Mouse (Mus musculus): ENCODE measurements around the gene Tbl2. TPM values are rescaled to one million over a fixed set of nuclear protein-coding genes. Genes with fewer than 3 reads are reported as not detected.
A peak's percentile ranks its signal among the peaks of the same experiment; 100 is the strongest.

The Tbl2 gene
- total RNA-seq, 2 experiments from 2014 or later: 30.4 to 31.5 TPM

DNA sequence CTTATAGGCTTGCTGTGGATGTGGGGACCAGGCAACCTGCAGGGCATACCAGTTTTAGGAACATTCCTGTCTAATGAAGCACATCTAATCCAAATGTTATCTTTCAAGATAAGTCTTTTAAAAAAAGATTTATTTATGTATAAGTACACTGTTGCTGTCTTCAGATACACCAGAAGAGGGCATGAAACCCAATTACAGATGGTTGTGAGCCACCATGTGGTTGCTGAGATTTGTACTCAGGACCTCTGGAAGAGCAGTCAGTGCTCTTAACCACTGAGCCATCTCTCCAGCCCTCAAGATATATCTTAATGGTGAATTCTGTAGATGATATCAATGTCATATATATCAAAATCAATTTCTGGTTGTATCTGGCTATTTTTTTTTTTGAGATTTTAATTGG lies 3.5 kb upstream of the Tbl2 start:
- no peak for DNase-seq (ENCODE audit: low spot score in 2 of 2)

DNA sequence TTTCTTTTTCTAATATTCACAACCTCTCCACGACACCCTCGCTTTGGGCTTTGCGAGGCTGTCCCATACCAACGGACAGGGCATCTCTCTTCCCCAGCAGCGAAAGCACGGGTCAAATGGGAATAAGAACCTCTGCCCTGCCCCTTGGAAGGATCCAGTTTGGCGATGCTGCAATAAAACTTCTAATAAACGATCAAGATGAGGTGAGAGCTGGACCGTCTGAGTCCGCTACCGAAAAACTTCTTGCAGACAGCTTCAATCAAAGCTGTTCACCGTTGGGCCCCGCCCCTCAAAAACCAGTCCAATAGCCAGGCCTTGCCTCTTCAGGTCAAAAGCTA lies 773 bp upstream of the Tbl2 start:
- DNase-seq (ENCODE audit: low spot score in 2 of 2): no peak

DNA sequence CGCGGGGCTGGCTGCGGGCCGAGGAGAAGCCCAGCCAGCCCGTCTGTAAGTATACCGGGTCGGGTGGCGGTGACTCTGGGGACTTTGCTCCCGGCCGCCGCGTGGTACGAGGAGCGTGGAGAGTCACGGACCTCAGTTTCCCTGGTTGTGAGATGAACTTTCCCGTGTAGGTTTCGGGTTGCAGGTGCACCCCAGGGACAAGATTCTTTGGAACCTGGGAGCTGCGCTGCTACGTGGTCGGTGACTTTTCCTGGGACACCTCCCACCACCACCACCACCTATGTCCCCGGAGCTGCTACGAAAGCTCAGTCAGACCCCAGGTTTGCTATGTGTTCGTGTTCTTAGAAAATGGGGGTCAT lies 342 bp downstream of the Tbl2 start:
- no peak for DNase-seq (ENCODE audit: low spot score in 2 of 2)

DNA sequence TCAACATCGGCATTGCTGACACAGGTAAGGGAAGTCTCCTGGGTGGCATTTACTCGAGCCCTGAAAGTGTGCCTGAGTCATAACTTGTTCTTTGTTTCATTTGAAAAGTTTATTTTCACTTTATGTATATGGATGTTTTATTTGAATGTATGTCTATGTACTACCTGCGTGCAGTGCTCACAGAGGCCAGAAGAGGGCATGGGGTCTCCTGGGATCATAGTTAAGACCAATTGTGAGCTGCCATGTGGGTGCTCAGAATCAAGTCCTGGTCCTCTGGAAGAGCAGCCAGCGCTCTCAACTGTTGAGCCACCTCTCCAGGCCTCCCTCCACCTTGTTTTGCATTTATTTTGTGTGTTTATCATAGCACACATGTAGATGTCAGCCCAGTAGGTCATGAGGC lies 7.0 kb downstream of the Tbl2 start:
- DNase-seq (ENCODE audit: low spot score in 2 of 2): no peak

DNA sequence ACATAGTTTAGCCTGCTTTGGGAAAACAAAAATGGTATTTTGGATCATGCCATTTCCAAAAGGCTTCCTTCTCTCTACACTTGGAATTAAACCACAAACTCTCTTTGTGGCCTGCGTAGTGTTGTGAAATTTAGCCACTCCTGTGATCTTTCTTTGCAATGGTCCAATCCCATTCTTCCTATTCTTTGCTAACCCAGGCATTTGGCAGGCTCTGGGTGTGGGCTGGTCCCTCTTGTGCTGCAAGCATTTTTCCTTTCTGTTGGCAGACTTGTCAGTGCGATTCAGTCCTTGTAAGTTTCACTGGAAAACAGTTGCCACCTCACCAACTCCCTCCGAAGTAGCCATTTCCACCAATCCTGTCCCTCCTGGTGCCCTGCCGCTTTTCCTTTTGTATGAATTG lies 11.8 kb downstream of the Tbl2 start:
- DNase-seq (ENCODE audit: low spot score in 2 of 2): peak in 1 of 2 experiments; percentile 50

DNA sequence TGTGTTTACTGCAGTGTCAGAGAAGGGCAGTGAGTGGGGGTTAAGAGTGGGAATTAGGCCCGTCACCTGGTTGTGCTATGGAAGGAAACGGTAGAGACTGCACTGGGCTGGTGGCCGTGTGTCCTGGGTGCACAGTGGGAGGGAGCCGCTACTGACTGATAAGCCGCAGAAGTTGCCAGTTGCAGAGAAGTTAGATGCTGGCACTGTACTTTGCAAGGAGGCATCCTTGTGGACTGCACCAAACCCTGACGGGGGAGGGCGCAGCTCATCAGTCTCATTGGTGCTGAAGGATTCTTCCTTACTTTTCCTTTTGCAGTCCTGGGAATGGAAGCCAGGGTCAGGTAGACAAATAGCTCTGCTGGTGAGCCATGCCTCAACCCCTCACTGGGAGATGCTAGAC lies 12.2 kb downstream of the Tbl2 start:
- no peak for DNase-seq (ENCODE audit: low spot score in 2 of 2)

DNA sequence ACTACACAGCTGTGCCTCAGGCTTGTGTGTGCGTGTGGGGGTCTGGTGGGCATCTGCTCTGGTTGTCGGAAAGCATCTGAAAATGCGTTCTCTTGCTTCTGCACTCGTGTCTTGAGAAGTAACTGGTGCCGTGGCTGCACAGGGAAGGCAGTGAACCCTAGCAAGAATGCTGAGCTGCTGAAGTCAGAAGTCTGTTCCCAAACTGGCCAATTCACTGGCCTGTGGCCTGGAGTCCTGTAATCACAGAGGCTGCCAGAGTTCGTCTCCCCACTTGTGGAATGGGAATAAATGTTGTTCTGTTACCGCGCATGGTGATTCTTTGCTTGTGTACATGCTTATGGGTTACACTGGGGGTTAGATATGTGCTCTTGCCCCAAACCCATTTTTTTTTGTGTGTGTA lies 12.9 kb downstream of the Tbl2 start:
- no peak for DNase-seq (ENCODE audit: low spot score in 2 of 2)

DNA sequence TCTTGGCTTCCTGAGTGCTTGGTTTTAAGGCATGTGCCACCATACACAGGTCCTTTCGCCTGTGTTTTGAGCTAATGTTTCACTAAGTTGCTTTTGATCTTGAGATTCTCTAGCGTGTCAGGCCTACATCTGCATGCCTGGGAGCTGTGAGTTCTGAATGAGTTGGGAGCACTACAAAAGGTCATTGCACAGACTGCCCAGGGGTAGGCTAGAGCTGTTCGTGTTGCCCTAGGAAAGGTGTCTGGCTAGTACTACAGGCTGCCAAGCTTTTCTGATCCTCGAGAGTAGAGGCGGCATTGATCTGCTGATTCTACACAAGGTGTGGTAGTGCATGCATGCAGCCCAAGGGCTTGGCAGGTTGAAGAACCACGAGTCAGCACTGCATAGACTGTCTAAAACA lies 13.4 kb downstream of the Tbl2 start:
- DNase-seq (ENCODE audit: low spot score in 2 of 2): no peak

DNA sequence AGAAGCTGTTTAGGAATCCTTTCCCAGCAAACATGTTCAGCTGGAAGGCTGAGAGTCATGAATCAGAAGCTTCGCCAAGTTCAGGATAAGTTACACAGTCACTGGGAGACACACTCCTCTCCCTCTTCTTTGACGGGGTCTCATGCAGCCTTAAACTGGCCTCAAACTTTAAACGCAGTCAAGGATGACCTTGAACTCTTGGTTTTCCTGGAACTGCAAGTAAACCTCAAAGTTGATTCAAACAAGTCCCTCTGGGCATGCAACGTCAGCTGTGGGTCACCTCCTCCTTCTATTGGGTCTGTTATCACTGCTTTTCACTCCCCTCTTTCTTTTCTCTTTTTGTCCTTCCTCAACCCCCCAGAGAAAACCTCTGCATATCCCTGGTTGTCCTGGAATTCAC lies 17.5 kb downstream of the Tbl2 start:
- no peak for DNase-seq (ENCODE audit: low spot score in 2 of 2)

DNA sequence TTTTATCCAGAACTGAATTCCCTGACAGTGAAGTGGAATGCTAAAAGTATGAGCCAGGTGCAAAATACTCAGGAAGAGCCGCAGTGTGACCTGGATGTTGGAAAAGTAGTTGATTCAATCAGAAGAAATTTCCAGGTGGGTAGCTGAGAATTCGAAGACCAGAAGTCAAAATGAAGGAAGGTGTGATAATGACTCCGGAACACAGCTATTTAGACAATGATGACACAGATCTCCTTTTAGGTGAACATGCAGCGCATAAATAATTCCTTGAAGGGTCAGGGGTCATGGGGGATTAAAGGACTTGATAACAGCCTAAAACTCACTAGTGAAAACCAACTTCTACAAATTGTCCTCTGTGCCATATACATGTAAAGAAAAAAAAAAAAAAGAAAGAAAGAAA lies 18.0 kb downstream of the Tbl2 start:
- DNase-seq (ENCODE audit: low spot score in 2 of 2): no peak

DNA sequence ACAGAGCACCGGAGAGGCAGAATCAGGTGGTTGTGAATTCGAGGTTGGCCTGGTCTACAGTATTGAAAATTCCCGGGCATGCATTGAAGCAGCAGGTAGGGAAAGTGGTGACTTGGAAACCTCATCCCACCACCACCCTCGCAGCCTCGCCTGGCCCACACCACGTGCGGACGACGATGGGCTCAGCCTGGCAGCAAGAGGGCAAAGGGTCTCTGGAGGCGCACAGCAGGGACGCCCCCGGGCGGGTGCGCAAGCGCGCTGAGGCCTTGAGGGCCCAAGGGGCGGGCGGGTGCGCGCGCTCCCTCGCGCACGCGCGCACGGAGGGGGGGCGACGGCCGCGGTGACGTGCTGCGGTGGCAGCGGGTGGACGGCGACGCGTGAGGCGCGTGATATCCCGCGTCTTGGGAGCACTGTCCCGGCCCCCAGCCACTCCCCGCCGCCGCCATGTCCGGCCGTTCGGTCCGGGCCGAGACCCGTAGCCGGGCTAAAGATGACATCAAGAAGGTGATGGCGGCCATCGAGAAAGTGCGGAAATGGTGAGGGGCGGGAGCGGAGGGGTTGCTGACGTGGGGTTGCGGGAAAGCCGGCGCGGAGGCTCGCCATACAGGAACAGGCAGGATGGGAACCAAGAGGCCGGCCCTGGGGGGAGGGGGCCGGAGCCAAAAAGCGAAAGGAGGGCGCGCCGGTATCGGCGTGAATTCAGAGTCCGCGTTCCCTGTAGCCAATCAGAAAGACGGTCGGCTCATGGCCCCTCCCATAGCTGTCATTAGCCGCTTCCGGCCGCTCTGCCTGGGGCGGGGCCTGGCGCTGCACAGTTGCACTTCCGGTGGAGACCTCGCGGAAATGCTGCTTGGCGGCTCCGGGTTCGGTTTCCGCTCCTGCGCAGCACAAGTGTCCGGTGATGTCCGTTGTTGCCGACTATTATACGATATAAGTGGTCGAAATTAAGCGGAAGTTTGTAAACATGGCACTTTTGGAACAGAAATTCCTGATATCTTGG lies 18.9 kb downstream of the Tbl2 start, which contains the start of gene Bcl7b:
Bcl7b (plus strand) TSS at position 221 of the 1,000 bp plus-strand sequence.
- DNase-seq (ENCODE audit: low spot score in 2 of 2): peak; percentile 97 to 98

DNA sequence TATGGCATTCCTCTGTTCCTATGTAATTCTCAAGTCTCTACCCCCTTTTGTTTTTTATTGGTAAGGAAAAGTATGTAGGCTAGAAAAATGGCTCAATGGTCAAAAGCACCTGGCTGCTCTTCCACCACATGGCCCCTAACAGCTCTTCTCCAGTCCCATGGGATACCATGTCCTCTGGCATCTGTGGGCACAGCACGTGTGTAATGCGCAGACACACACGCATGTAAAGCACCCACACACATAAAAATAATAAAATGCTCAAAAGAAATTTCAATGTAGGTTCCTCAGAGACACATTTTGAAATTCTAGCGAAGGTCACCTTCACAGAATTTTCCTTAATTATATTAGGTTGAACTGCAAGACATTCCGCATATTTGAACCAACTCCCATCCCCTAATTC lies 20.0 kb downstream of the Tbl2 start:
- DNase-seq (ENCODE audit: low spot score in 2 of 2): no peak

DNA sequence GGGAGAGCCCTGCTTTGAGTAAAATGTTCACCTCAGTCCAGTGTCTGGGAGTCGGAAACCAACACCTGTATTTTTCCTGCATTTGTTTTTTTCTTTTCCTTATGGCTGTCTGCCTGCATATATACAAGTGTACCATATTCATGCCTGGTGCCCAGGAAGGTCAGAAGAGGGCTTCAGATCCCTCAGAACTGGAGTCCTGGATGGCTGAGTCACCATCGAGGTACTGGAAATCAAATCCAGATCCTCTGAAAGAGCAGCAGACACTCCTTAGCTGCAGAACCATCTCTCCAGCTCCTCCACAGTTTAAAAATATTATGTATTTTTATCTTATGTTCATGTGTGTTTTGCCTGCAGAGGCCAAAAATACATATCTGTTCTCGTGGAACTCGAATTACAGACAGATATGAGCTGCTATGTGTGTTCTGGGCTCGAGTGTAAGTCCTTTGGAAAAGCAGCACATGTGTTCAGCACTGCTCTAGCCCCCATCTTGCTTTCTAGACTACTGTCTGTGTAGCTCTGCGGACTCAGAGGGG lies 22.3 kb downstream of the Tbl2 start:
- DNase-seq (ENCODE audit: low spot score in 2 of 2): no peak

DNA sequence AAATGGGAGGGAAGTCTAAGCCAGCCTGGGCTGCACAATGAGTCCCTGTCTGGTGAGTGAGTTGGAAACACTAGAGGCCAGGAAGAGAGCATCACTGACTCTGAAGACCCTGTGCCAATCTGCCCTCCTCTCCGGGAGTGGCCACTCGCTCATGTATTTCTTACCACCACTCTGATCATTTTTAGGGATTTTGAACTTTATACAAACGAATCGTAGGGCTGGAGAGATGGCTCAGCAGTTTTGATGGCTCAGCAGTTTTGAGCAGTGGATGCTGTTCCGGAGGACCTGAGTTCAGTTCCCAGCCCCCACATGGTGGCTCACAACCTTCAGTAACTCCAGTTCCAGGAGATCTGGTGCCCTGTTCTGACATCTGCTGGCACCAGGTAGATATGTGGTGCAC lies 23.5 kb downstream of the Tbl2 start:
- no peak for DNase-seq (ENCODE audit: low spot score in 2 of 2)

DNA sequence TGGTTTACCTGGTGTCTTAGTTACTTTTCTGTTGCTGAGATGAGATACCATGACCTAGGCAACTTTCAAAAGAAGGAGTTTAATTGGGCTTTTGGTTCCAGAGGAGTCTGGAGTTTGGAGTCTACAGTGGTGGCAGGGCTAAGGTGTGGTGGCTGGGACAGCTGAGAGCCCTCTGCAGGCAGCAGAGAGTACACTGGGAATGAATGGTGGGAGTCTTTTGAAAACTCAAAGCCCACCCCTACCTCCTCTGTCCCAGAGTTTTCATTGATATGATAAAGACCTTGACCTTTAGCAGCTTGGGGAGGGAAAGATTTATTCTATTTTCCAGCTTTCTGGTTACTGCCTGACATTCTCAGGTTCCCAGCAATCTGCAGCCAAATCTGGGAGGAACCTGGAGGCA lies 25.6 kb downstream of the Tbl2 start:
- no peak for DNase-seq (ENCODE audit: low spot score in 2 of 2)

DNA sequence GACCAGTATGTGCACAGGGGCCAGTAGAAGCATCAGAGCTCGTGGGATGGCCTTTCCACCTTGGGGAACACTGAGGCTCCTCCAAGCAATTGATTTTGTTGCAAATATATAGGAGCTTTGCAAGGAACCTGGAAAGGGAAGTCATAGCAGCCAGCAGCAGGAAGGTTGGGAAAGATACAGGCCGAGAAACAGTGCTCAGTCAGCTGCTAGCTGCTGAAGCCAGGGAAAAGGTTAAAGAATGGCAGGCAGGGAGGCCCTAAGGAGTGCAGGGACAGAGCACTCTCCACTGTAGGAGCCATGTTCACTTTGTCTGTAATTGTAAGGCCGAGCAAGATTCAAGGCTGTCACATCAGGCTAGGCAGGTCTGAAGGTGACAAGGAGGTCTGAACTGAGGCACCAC lies 29.1 kb downstream of the Tbl2 start:
- DNase-seq (ENCODE audit: low spot score in 2 of 2): no peak

DNA sequence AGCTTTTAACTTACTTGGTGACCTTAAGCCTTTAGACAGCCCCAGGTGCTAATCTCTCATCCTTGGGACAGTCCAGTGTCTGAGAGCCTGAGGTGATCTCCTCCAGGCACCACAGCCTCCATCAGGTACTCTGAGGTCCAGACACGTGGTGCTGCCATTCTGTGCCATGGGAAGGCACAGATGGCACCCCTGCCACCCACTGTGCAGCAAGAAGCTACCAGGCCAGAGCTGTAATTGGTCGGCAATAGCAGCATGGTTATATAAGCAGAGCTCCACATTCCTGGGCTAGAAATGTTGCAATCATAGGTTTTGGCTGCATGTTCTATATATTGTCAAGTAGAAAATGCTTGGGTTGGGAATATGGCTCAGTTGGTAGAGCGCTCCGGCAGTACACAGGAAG lies 29.5 kb downstream of the Tbl2 start:
- DNase-seq (ENCODE audit: low spot score in 2 of 2): peak; percentile 59 to 87

DNA sequence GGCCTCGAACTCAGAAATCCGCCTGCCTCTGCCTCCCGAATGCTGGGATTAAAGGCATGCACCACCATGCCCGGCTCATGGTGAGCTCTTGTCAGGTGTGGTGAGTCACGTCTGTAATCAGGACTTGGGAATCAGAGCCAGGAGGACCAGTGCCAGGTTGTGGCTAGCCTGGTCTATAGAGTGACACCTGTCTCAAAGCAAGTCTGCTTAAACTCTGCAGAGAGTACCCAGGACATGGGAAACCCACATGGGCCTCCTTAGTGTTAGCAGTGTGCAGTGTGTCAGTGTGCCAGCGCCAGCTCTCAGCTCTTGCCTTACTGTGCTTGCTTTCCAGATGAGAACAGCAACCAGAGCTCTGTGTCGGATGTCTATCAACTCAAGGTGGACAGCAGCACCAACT lies 30.2 kb downstream of the Tbl2 start:
- DNase-seq (ENCODE audit: low spot score in 2 of 2): no peak

DNA sequence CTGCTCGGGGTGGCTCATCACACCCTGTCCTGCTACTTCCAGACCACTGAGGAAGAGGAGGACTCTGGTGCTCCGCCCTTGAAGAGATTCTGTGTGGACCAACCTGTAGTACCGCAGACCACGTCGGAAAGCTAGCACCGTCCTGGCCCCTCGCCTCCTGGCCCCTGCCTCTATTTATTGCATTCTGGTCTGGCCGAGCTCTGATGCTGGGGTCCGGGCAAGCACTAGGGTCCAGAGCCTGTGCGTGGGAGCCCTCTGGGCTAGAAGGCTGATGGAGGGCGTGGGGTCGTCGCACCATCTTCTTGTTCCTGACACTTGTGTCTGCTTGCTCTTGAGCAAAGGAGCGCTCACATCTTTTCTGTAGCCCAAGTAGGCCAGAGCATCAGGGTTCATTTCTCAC lies 31.3 kb downstream of the Tbl2 start:
- DNase-seq (ENCODE audit: low spot score in 2 of 2): no peak

DNA sequence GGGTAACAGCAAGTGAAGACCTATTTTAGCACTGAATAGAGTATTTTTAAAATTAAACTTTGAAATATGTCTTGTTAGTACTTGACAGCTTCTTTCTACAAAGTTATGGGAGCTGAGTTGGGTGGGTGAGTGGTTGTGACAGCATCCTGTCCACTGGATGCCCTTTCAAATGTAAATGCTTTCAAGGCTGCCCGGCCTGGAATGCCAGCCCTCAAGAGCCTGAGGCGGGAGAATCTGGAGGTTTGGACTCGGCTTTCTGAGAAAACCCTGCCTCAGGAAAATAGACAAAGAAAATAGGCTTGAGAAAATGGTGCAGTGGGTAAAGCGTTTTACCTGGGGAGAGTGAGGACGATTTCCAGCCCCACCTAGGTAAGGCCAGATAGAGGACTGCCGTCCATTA lies 32.3 kb downstream of the Tbl2 start:
- no peak for DNase-seq (ENCODE audit: low spot score in 2 of 2)

DNA sequence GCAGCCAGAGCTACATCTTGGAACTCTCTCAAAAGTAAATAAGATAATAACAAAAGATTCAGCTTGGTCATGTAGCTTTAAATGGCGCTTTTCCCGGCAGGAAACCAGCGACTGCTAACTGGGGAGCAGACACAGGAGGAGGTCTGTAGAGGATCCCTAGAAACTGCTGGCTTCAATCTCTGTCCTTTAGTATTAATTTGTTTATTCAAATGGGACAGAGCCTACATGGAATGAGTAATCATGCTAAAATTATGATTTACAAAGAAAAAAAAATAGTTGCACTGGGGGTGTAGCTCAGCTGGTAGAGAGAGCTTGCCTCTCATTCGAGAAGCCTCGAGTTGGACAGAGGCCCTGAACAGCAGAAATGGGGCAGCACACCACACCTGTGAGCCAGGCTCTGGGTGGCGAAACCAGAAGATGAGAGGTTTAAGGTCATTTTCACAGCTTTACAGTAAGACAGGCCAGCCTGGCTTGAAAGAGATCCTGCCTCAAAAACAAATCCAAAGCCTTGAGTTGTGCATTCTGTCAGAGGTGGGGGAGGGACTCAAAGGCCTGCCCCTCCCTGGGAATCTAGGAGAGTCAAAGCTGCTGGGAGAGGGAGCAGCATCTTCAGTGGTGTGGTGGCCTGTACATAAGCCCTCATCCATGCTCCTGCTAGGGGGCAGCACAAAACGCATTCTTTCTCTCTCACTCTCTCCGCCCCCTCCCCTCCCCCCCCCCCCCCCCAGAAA lies 33.8 kb downstream of the Tbl2 start:
- peak; percentile 47 to 73 for DNase-seq (ENCODE audit: low spot score in 2 of 2)

DNA sequence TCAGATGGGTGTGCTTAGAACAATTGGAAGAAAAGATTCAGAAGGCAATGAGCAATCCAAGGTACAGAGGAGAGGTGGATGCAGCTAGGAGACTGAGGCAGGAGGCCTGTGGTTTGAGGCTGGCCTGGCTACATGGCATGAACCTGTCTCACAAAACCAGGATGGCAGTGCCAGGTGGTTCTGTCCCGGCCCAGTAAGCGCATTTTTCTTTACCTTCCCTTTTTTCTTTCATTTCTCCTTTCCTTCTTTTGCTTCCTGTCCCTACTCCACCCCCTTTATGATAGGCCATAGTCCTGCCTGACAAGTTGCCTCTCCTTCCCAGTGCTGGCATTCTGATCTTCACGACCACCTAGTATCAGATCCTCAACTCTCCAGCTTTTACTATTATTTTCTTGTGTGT lies 35.6 kb downstream of the Tbl2 start:
- DNase-seq (ENCODE audit: low spot score in 2 of 2): no peak
